ENCODE assay signal across 24 mouse cellular contexts in the genomic region with DNA sequence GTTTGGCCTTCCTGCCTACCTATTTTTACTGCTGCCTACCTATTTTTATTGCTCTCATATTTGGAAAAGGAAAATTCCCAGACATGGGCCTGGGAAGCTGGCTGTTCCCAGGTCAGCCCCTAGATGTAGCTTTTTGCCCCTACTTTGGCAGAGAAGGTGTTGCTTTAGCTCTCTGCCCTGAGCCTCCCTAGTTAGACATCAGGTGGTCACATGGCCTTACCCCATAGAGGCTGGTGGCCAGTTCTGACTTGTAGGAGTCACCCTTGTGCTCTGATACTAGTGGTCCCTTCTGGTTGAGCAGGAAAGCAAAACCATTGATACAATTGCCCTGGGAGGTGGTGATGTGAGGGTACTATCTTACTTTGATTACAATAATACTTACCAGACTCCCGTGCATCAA.
"Had no signal": no experiment of that assay in that cellular context is flagged by ENCODE, and none has a peak within 500 bp of the region (broad histone marks: within the 10 kb centered on the region; RNA-seq: fewer than 3 reads in every experiment).

No protein-coding gene starts in this region.

- H3K9me3 ChIP-seq: hindbrain, embryonic 13.5 days; hindbrain, embryonic 15.5 days; kidney, embryonic 15.5 days; liver, embryonic 13.5 days; liver, embryonic 15.5 days had no signal

- H3K27ac ChIP-seq: gastrocnemius, adult 2 months; heart, adult 2 months; hindbrain, embryonic 13.5 days; hindbrain, embryonic 15.5 days; hindbrain, postnatal 0 days; kidney, embryonic 15.5 days; kidney, postnatal 0 days; layer of hippocampus, adult 2 months; left cerebral cortex, adult 2 months; liver, embryonic 13.5 days; liver, embryonic 15.5 days had no signal

- H3K9ac ChIP-seq: hindbrain, embryonic 13.5 days; hindbrain, embryonic 15.5 days; kidney, embryonic 15.5 days; liver, embryonic 13.5 days; liver, embryonic 15.5 days; liver, postnatal 0 days had no signal

- DNase-seq: gastrocnemius, adult 2 months; gastrocnemius, postnatal 10 days; gastrocnemius, postnatal 25 days; kidney, adult 11 months; kidney, adult 2 months; kidney, adult 9 months; kidney, postnatal 14 days; kidney, postnatal 36 days; liver; liver, embryonic 13.5 days; liver, postnatal 0 days; lung, adult 2 months had no signal

- H3K4me2 ChIP-seq: hindbrain, embryonic 13.5 days; hindbrain, embryonic 15.5 days; kidney, embryonic 15.5 days; liver, embryonic 11.5 days; liver, embryonic 13.5 days; liver, embryonic 15.5 days had no signal

- H3K4me1 ChIP-seq: hindbrain, embryonic 13.5 days; hindbrain, embryonic 15.5 days; kidney, embryonic 15.5 days; liver, embryonic 13.5 days; liver, embryonic 15.5 days had no signal

- H3K4me3 ChIP-seq: gastrocnemius, adult 2 months; heart, adult 2 months; hindbrain, embryonic 13.5 days; hindbrain, embryonic 15.5 days; kidney, embryonic 15.5 days; layer of hippocampus, adult 2 months; left cerebral cortex, adult 2 months; liver, embryonic 13.5 days; liver, embryonic 15.5 days had no signal

- H3K36me3 ChIP-seq: hindbrain, embryonic 13.5 days; hindbrain, embryonic 15.5 days; kidney, embryonic 15.5 days; liver, embryonic 13.5 days; liver, embryonic 15.5 days had no signal

- H3K27me3 ChIP-seq: hindbrain, embryonic 13.5 days; hindbrain, embryonic 15.5 days; kidney, embryonic 15.5 days; liver, embryonic 13.5 days; liver, embryonic 15.5 days had no signal

- ATAC-seq: forebrain, embryonic 16.5 days; hindbrain, postnatal 0 days; intestine, embryonic 16.5 days; liver, postnatal 0 days had no signal
